Mouse (Mus musculus) urinary bladder, postnatal 14 days (tissue): ENCODE measurements around the gene Hepacam.

Experiments used
- DNase-seq: peaks from one replicate; pipeline ENCODE4 v3.0.0; 2021; ENCODE audit warnings: low spot score

The Hepacam gene

DNA sequence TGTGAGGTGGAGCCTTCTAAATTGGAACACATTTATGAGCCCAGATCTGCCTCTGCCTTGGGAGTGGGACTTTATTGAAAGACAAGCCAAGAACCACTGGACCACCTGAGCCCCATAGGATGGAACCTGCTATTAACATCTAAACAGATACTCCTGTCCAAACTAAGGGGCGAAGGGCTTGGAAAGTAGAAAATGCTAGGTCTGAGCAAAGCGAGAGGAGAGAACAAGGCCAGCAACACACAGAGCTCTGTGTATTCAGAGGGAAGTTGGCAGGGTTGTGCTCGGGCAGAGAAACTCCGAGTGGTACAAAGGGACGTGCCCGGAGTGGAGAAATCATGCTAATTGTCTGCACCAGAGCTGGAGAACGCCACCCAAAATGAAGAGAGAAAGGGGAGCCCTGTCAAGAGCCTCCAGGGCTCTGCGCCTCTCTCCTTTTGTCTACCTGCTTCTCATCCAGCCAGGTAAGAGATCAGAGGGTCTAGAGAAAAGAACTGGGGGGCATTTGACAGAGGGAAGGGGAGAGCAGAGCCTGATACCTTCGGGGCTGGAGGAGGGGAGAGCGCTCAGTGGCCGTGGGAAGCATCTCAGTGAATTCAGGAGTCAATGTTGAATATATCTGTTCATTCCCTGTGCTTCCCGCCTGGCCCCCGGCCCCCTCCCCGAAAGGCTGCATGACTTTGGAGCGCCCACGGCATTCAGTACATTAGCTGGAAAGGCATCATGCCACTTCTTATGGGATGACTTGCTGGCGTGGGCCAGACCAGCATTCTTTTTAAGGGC, at the start of gene Hepacam:
Hepacam (plus strand) TSS at position 51 of the 780 bp plus-strand sequence.
- DNase-seq = no peak

DNA sequence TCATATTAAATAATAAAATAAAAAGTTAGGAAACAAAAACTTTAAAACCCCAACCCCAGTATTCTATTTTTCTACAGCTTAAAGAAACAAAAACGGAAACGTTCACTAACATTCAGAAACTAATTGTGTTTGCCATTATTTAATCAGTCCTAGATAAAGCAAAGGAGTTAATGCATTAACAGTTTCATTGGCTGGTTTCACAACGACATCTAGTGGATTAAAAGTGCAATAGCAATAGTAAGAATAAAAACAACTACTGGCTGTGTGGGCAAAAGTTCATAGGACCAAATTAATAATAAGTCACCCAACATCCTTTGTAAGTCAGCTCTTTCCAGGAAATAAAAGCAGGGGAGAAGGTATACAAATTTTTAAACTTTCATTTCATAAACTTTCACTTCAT, 37.7 kb upstream of the Hepacam start:
- DNase-seq = no peak

- no peak for DNase-seq
These were observed 21.7 kb upstream of the Hepacam start for GRCm38 (mm10) chr9:37345406-37345805.

DNA sequence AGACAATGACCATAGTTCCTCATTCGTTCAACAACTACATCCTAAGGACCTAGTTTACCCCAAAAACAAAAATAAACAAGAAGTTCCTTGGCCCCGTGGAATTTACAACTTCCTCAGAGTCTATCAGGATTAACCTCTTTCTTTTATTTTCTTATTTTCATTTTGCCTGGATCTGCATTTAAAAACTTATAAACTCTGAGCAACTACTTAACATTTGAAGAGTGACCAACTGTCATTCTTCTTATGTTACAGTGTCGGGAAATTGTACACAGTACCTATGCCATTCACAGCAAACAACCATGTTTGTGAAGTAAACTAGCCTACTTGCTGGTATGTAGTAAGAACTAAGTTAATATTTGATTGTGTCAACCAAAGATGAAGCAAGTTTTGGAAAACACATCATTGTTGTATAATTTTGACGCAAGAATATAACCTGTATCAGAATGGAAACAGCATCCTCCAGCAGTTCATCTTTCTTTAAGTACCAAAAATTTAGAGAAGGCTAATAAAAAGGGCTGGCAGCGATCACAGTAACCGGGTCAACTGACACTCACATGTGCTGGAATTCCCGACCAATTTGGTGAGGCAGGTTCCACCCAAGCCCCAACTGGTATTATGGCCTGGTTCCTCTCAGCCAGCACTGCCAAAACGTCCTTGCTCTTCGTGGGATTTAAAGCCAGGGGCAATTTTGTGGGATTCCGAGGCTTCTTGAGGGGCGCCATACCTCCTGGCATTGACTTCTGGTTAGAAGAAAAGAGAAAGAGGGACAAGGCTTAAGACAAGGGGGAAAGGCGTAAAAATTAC, 19.8 kb upstream of the Hepacam start:
- no peak for DNase-seq

GRCm38 (mm10) chr9:37347988-37348642, 19.0 kb upstream of the Hepacam start, which contains the start of gene Ccdc15:
TSS of gene Ccdc15 (minus strand) at chr9:37348432.
- DNase-seq = peak; percentile 97

DNA sequence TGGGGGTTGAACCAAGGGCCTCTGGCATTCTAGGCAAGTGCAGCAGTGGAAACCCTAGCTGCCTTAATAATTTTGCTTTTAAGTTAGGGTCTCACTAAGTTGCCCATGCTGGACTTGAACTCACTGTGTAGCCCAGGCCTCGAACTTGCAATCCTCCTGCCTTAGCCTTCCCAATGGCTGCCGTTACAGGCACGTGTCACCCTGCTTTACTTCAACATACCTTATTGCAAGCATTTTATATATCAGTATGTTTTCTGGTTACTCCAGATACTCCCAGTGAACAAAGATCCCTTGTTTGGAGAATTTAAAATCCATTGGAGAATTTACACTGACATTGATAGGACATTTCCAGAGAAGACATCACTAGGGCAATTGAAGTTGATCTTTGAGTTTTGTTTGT, 18.1 kb upstream of the Hepacam start:
- DNase-seq = no peak

DNA sequence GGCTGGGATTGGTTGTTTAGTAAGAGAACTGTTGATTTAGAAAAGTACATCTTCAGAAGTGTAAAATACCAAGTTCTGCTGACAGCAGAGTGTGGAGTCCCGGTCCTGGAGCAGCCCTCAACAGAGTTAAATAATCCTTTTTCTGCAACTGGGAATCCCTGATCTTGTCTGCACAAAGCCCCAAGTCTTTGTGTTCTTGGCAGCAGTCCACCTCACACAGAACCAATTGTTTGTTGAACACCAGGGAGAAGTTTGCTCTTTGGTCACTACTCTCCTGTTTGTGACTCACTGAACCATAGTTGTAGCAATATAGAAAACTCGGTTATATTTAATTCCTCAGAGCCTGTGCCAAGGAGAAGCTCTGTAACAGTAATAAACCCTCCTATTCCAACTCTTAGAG, 15.9 kb upstream of the Hepacam start:
- no peak for DNase-seq

DNA sequence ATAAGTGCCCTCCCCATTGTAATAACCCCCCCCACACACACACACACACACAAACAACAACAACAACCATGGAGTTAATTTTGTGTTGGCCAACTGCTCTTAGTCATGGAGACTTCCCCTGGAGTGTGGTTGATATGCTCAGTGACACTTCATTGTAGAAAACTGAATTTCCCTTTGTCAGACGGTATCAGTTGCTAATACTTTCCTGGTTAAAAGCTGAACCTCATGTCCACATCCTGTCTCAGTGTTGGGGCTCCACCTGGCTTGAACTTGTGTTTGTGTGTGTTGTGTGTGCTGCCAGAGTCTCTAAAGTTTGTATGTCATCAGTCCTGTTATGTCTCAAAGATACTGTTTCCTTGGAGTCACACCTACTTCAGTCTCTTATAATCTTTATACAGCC, 12.7 kb upstream of the Hepacam start:
- DNase-seq = no peak

- DNase-seq = no peak
These were observed 8.3 kb upstream of the Hepacam start for GRCm38 (mm10) chr9:37358713-37359330.

DNA sequence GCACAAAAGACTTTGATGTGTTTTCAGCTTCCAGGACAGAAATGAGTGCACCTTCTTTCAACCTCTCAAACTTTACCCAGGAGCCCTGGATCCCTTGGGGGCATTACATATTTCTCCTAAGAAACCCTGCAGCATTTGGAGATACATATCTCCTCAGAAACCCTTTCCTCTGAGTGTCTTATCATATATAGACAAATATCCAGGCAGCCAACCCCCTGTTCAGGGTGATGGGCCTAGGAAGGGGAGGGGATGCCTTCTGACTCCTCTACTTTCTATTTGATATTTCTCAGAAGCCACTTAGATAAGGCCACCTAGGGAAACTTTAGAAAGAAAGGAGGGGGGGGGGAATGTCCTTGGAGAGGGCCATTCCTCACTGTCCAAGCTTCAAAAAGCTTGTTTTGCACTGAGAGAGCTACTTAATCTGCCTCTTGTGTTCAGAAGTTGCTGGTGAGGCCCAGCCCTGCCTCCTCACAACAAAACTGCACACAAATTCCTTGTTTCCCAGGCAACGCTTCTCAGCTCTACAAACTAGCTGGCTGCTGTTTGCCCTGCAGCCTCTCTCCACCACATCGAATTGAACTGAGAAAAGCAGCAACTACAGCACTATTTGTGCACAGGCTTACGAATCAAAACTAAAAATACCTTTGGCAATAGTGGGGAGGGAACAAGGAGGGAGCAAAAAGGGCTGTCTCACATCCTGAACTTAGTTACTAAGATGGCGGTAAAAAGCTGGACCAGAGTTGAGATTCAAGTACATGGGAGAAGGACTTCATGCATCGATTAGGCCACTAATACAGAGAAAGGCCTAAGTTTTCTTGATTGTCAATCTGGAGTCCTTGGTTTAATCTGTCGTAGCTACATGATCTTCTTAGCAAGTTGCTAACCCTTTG, 7.6 kb upstream of the Hepacam start:
- DNase-seq = no peak

GRCm38 (mm10) chr9:37362084-37362483, 5.1 kb upstream of the Hepacam start:
- DNase-seq = no peak

DNA sequence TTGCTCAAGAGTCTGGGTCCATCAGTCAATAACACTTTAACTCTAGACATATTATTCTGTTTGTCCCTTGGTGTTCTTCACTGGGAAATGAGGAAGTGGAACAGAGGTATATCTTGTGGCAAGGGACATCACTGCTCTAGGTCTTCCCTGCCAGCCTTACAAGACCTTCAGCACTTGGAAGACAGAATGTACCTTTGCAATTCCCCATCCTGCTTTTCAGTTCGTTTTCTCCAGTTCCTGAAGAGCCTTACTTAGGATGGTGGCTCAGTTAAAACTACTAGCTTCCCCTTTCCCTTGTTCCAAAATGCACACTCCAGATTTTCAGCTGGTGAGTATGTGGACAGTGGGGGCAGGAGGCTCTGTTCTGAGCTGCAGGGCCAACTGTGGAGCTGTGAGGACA, 4.3 kb upstream of the Hepacam start:
- no peak for DNase-seq

GRCm38 (mm10) chr9:37363551-37363950, 3.6 kb upstream of the Hepacam start:
- no peak for DNase-seq

- DNase-seq = no peak
These were observed 2.8 kb upstream of the Hepacam start for GRCm38 (mm10) chr9:37364392-37364791.

DNA sequence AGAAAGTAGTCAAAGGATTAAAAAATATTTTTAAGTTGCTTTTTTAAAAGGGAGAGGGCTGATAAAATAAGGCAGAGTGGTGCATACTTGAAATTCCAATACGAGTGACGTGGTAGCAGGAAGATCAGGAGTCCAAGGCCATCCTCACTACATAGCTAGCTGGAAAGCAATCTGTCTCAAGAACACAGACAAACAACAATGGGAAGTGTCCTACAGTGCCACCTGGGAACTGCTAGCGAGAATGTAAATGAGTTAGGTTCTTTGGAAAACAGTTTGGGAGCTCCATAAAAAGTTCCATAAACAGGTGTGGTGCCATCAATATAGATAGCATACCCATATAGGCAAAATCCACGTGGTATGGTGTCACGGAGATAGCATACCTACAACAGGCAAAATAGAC, 1.4 kb upstream of the Hepacam start:
- no peak for DNase-seq

- DNase-seq = no peak
These were observed 1.1 kb downstream of the Hepacam start for GRCm38 (mm10) chr9:37368081-37368830.

- no peak for DNase-seq
These were observed 1.7 kb downstream of the Hepacam start for GRCm38 (mm10) chr9:37368860-37369259.

DNA sequence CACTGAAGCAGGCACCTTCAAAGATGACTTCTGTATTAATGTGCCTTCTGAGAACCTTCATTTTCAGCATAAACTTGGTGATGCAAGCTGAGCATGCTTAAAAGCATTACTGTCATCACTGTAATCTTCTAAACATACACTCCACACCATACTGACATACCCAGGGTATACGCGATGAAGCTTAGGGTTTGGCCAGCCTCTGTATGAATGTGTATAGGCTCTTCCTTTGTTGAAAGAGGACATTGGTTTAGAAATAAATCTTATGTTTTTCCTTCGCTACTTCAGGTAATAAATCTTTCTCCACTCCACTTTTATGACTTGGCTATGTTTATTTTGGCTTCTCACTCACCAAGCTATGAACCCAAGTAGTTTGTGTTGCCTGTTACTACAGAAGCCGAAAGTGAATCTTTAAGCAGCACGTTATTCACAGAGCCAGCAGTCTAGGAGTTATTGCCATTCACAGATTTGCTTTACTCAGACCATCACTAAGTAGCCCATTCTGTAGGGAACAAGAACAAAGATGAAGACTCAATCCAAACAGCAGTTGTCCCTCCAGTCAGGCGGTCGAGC, 4.2 kb downstream of the Hepacam start:
- DNase-seq = no peak

DNA sequence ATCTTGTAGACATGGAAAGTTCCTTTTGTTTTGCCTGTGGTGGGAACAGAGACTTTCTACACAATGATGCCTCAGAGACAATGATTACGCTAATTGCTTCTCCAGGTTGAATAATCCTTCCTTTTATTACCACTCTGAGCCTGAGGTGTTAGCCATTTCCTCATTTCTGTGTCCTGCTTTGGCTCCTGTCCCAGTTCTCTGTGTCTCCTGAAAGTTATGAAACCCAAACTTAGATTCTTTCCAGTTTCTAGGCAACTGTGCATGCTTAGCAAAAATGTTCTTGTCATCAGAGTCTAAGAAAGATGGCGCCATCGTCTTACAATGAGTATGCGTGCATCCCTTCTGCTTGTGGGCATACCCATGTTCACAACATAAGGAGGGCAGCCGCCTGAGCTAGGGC, 8.6 kb downstream of the Hepacam start:
- no peak for DNase-seq

- DNase-seq = no peak
These were observed 16.0 kb downstream of the Hepacam start for GRCm38 (mm10) chr9:37383161-37383560.
